Mouse (Mus musculus): Measurements from ENCODE around the gene Tpcn2. TPM values are rescaled to one million over a fixed set of nuclear protein-coding genes. Genes with fewer than 3 reads are reported as not detected.

Gene Tpcn2
- polyA plus RNA-seq, 1 experiment = 23.1 TPM

DNA sequence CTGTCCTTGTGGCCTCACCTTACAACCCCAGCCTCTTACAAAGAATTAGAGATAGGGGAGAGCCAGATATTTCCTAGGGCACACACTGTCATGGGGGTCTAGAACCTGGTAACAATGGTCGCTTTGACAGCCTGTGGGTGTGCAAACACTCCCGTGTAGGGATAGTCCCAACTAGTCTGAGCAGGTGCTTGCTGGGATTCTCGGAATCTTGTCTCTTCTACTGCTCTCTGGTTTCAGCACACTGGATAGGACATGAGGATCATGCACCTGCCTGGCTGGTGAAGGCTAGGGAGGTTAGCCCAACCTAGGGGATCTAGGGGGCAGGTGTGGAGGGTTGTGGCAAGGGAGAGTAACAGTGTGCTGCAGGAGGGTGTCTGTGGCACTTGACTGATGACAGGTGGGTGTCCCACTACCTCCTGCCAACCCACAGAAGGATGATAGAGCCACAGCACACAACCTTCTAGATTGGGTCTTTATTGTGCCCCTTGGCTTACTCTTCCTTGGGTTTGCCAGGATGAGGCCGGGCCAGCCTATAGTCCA, 78.4 kb downstream of the Tpcn2 start:
- no peak for DNase-seq (ENCODE audit: low read depth)

DNA sequence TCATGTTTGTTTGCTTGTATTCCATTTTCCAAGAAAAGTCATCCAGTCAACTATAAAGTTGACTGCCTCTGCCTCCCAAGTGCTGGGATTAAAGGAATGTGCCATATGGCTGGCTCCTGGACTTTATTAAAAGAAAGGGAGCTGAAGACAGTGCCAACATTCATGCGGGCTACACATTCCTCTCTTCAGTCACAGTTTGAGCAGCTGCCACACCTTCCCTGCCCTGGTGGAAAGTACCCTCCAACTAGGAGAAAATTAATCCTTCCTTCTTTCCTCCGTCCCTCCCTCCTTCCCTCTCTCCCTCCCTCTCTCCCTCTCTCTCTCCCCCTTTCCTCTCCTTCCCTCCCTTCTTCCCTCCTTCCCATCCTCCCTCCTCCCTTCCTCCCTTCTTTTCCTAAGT, 84.1 kb downstream of the Tpcn2 start:
- no peak for DNase-seq (ENCODE audit: low read depth)

DNA sequence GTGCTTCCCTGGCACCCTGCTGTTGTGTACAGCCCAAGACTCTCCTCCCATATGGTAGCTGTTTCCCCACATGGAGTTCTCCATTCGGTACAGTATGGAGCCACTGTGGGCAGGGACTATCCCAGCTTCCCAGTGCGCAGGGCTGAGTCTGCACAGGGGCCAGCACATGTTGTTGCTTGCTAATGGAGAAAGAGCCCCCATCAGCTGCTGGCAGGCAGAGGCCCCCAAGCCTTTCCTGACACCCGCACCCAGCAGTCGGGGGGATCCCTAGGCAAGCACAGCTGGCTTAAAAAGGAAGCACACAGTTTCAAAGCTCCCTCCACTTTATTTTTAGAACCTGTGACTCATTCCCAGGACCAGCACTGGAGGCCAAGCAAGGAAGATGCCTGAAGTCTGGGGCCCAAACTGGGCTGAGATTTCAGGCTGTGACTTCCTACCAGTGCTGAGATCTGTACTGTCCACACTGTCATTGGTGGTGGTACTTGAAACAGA, 85.5 kb downstream of the Tpcn2 start:
- DNase-seq (ENCODE audit: low read depth) = no peak

DNA sequence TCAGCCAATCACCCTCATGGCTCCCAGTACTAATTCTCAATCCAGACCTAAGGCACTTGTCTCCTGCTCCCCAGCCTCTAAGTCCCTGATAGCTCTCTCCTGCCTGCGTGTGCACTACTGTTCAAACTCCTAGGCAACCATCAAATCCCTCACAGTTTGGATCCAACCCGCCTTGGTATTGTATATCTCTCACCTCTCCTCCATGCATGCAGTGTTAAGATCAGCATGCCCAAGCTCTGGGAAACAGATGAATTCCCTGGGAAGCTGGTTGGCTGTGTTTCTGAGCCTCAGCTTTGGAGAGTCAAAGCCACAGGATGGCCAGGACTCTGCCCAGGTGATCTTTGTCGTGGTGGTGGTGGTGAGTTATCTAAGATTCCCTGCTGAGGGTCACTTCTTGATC, 86.1 kb downstream of the Tpcn2 start:
- no peak for DNase-seq (ENCODE audit: low read depth)

DNA sequence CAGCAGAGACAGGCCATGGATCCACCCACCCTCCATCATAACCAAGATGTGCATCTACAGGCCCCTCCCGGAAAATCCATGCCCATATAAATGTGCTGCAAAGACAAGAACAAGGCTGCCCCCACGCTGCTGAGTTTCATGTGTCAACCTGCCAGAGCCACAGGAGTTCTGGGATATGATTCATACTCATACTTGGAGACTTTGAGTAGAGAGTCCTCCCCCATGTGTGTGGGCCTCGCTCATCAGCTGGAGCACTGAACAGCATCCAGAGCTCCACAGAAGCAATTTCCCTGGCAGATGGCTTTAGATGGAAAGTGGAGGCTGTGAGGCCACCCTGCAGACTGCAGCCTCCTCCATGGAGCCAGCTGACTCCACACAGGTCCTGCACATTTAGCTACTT, 86.8 kb downstream of the Tpcn2 start:
- DNase-seq (ENCODE audit: low read depth) = peak; percentile 10

DNA sequence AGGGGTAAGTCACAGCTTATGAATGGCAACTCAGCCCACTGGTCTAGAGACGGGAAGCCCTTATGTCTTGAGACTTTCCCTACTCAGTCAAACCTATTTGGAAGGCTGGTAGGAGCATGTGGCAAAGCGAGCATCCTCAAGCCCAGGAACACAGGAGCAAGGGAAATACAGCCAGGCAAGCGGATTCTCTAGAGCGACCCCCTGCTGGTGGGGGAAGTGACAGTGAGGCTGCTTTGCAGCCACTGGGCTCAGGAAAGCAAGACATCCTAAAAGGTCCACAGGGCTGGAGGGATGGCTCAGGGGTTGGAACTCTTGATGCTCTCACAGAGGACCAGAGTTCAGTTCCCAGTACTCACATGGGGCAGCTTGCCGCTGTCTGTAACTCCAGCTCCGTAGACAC, 87.5 kb downstream of the Tpcn2 start:
- DNase-seq (ENCODE audit: low read depth) = no peak

DNA sequence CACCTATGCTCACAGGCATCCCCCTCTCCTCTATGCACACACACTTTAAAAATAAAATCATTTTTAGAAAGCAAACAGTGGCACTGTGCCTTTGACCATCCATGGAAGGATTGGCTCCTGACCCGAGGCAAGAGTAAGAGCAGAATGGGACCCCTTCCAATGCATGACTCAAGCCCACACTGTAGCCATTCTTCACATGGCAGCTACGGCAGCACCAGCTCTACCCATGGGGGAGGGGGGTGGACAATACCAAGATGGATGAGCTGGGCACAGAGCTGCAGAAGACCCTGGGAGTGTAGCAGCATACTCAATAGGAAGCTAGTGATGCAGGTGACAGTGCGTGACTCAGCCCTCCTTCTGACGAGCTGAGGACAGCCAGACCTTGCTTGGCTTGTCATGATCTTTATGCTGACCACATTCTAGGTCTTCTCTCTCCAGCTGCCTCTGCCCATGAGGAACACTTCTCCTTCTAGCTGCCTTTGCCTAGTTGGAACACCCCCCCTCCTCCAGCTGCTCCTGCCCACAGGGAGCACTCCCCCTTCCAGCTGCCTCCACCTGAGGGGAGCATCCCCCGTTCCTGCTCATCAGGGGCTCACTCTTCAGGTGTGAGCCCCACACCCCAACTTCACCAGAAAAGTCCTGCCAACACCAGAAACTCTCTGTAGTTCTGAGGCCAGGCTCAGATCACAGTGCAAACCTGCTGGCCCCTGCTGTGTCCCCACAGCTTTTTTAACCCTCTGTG, 88.5 kb downstream of the Tpcn2 start:
- DNase-seq (ENCODE audit: low read depth) = no peak

DNA sequence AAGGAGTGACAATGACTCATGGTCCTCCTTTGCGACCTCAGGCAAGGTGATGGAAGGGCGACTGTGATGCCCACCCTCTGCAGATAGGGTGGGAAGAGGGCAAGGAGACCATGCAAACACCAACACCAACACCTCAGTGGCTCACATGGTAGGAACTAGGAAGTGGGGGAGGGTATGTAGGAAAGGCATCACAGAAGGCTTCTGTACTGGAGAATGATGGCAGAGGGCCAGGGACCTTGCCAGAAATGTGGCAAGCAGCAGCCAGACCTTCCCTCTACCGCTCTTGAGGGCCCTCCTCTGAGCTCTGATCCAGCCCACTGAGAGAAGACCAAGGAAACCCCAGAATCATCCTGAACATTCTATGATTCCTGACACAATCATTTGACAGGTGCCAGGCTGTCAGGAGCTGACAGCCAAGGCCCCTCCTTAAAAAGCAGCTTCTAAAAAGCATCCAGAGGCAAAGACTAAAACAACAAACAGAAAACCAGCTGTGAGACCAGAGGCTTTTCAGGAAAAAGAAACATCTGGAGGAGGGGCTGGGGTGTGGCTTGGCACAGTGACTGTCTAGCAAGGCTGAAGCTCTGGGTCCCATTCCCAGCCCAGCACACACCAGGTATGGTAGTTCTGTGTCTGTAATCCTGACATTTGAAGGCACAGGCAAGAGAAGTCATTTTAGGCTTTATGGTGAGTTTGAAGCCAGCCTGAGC, 89.2 kb downstream of the Tpcn2 start:
- no peak for DNase-seq (ENCODE audit: low read depth)

DNA sequence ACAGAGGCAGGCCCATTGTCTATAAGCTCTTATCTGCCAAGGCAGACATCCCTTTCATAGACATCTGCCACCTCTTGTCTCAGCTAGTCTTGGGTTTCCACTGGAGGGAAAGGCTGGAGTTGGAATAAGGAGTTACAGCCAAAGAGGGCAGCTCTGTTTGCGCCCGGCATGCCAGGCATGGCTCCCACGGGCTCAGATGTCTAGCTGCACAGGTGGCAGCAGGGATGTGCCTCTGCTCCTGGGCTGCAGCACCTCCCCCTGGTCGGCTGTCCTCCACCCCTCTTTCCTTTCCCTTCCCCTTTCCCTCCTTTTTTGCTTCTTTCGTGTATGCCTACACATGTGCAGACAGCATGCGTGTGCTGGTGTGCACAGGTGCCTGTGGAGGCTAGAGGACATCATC, 91.0 kb downstream of the Tpcn2 start:
- no peak for DNase-seq (ENCODE audit: low read depth)

DNA sequence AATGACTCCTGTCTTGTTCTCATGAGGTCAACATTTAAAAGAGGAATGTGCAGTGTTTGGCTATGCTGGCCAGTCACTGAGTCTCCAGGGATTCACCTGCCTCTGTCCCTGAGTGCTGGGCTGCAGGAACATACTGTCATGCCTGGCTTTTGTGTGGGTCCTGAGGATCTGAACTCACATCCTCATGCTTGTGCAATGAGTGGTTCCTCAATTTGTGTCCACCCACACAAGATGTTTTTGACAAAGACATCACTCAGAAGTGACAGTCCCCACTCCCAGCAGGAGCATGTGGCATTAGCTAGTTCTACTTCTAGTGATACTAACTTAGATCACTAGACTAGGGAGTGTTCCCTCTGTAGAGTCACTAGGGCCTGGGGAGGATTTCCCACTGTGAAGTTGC, 93.3 kb downstream of the Tpcn2 start:
- no peak for DNase-seq (ENCODE audit: low read depth)

DNA sequence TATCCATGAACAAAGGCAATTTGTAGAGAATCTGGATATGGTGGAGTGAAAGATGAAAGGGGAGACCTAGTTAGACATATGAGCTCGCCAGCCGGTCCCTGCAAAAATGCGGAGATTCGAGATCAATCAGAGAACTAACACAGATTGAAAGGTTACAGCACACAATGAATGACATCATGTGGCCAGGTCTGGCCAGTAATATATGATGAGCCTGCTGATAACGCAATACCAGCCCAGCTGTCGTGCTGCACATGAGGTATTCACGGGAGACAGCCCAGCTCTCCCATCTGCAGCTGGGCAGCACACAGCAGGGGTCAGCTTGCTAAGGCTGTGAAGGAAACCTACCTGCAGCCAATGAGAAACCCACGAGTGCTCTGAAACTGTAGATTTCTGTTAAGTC, 94.5 kb downstream of the Tpcn2 start:
- DNase-seq (ENCODE audit: low read depth) = no peak

DNA sequence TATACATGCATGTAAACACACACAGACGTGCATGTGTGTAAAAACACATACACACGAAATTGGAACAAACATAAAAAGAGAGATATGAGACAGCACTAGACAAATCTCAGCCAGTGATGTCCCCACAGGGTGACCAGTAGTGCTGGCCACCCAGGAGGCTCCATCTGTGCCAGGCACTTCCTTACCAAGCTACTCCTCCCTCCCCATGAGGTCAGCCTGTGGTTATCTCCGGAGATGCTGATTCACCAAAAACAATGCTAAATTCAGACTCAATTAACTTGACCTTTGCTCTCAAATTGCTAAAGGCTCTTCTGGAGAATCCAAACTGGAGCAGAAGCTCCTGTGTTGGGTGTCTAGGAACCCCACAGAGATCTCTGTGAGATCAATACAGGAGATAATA, 96.0 kb downstream of the Tpcn2 start:
- no peak for DNase-seq (ENCODE audit: low read depth)

DNA sequence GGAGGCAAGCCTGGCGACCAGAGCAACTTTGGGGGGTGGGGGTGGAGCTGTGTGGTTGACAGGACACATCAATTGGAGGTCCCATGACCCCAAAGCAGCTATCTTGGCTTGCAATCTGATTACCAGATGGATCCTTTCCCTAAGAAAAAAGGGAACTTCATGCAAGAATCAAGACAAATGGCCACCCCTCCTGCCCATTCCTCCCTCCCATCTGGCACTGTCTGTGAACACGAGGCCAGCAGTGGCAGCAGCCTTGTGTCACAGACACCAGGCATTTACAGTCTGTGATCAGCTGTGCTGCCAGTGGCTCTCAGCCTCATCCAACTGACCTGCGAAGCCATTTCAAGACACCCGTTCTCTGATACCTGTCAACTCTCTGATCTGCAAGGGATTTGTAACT, 101.4 kb downstream of the Tpcn2 start:
- DNase-seq (ENCODE audit: low read depth) = no peak

DNA sequence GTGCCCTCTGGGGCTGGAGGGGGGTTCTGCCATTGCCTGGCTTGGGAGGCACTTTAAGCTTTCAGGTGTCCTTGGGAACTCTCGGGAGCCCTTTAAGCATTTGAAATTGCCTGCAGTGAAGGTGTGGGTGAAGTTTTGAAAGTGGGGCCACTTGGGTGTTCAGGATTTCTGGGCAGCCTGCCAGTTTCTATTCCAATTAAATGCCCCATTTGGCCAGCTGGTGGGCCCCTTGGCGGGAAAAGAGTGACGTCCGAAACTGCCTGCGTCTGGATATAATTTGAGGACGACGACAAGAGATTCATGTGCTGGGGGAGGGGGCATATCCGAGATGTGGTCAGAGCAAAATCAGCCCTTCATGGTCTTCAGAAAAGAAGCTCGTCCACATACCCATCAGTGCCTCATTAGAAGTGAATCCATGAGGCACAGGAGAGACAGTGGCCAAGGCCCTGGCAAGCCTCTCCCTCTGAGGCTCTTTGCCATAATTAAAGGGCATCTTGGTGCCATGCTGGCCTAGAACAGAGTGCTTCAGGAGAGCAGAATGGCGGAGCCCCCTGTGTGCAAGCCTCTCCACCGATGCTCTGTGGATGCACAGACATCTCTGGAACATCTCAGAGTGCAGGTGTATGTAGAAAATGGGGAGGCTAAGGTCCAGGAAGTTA, 102.3 kb downstream of the Tpcn2 start:
- no peak for DNase-seq (ENCODE audit: low read depth)

DNA sequence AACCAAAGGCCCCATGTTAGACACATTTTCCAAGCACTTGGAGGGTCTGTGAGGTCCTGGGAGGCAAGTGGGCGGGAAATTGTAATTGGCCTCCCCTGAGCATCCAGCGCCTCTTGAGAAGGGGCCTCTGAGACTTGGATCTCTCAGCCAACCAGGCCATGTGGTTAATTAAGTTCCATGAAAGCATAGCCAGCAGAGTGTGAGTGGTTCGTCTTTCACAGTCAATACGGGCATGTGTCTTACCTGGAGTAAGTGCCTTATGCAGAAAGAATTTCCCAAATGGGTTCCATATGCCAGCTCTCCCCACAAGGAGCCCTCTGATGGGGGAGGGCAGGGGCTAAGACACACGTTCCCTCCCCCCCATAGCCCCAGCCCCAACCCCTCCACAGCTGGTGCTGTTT, 104.1 kb downstream of the Tpcn2 start:
- DNase-seq (ENCODE audit: low read depth) = no peak

DNA sequence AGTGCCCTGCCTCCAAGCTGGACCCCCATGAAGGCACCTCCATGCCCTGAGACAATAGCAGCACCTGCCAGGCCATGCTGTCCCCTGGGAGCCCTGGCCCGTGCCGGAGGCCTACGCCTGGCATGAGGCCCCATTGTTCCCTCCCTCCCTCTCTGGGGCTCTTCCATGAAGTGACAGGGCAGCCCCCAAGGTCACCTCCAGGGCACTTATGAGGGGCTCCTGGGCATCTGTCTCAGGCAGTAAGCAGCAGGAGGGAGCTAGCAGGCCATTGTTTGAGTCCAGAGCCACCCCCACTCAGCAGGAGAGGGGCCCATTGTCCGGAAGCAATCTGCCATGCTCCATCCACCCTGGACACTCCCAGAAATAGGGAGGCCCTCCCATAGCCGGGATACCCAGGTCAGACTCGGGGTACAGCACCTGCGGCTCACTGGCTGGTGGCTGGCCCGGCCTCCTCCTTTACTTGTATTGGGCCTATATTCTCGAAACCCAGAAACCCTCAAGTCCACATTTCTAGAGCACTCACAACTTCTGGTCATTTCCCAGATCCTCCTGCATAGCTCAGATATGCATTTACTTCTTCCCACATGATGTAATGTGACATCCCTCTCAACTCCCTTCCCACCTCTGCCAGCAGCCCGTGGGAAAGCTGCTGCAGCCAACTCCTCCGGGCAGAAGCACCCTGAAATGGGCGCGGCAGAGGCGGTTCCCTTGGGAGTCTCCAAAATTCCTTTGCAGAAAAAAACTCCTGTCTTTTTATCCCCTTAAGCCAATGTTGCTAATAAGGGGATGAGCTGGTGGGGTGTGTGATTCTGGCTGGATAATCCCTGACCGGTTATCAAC, 106.8 kb downstream of the Tpcn2 start:
- no peak for DNase-seq (ENCODE audit: low read depth)

DNA sequence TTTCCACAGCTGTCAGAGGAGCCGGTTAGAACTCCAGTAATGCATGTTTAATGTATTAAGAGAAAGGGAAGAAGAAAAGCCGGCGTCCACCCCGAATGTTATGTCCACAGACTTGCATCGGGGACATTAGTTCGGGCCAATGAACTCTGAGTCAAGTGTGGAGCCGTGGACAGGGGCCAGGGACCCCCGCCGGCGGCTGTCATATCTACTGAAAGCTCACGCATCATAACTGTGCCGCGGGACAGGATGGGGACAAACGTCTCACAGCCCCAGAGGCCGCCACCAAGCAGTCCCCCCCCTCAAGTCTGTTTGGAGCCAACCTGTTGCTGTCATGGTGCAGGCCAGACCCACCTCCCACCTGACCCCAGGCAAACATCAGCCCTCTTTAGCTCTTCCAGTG, 110.2 kb downstream of the Tpcn2 start:
- DNase-seq (ENCODE audit: low read depth) = no peak

DNA sequence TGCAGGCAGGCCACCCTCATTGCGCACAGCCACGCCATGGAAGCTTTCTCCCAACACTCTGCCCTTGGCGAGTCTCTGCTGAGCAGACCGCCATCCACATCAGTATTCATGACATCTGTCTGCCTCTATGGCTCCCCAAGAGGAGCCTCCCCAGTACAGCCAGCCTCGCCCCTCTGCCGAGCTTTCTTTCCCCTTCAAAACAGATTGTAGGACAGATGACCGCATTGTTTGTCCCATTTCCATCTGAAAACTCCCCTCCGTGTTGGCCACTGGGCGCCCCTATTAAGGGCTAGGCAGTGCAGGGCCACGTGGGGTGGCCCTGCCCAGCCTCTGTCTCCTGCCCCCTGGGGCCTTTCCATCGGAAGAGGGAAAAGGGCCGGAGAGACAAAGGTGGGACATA, 110.7 kb downstream of the Tpcn2 start:
- no peak for DNase-seq (ENCODE audit: low read depth)

DNA sequence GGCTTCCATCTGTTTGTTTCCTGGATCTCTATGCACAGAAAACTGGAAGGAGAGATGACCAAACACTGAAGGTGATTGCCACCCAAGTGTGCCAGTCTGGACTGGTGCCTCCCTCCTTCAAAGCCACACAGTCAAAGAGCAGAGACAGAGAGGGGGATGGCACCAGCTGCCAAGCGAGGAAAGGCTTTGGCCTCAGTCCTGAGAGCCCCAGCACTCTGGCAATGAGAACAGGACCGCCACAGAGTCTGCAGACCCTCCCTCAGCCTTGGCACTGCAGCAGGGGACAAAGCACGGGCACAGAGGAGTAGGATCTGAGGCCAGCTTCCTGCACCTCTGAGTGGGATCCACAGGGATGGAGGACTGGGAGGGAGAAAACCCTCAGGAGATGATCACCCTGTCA, 114.1 kb downstream of the Tpcn2 start:
- DNase-seq (ENCODE audit: low read depth) = no peak

DNA sequence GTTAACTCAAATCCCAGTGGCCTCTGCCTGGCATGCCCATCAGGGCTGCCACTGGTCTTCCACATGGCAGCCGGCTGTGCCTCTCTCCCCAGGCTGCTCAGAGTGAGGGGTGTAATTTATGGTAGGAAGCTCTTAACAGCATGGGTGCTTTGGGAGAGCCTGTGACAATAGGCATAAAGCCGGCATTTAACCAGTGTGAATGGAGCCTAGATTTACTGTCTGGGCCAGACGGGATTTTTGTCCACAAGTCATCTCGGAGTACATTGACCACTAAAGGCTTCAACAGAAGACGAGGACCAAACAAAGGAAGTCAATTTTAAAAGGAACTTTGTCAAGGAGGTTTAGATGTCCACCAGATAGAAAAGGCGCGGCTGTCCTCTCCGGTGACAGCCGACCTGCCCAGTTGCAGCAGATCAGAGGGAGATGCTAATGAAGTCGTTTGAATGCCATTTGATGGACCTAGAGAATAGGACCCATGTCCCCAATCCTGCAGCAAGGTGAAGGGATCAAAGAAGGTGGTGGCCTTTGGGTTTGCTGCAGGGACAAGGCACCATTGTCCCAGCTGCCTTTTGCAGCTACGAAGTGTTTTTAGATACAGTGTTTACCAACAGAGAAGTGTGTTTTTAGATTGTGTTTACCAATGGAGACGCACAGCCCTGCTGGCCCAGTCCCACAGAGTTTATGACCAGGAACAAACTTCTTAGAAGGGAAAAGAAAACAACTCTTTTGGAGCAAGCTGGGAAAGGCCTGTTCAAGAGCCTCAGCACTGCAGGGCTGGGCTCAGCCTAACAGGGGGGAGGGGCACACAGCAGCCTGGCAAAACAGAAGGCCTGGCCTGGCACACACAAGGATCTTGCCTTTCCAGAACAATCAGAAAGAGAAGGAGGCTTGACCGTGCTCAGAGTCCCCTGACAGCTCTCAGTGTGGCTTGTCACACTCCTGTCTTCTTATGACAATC, 124.2 kb downstream of the Tpcn2 start:
- DNase-seq (ENCODE audit: low read depth) = no peak

DNA sequence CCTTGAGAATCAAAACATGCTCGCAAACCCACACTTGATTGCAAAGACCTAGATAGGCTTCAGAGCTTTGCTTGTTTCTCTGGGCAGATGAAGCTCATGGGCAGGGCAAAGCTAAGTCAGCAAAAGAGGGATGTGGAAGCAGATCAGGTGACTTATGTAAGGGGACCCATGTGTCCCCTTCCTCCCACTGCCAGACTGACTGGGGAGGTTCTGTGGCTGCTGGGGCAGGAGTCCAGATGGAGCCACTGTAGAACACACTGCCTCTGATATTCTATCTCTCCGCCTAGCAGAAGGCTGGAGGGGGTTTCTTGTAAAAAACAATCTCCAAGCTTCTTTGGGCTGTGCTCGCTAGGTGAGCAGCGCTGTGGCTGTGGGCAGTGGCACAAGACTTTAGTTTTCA, 128.1 kb downstream of the Tpcn2 start:
- no peak for DNase-seq (ENCODE audit: low read depth)
